Mouse (Mus musculus) bone marrow macrophage, adult 2 months (primary cell): Measurements from ENCODE around the gene Nr1h3. TPM values are rescaled to one million over a fixed set of nuclear protein-coding genes. Genes with fewer than 3 reads are reported as not detected.

ENCODE experiments used
- H3K27ac ChIP-seq: 2 replicates; pipeline ENCODE4 v1.5.1; 2012; ENCODE audit warnings: low read depth, low read length; ENCODE audit not compliant: insufficient read depth
- H3K4me1 ChIP-seq: 2 replicates; pipeline ENCODE4 v1.6.1; 2012; ENCODE audit warnings: low read length; ENCODE audit not compliant: control insufficient read depth, insufficient read depth
- H3K4me3 ChIP-seq: 2 replicates; pipeline ENCODE4 v1.5.1; 2012; ENCODE audit warnings: mild to moderate bottlenecking, low read length, moderate library complexity; ENCODE audit not compliant: insufficient read depth
- CTCF ChIP-seq: IDR thresholded peaks from 2 replicates; pipeline ENCODE4 v1.5.1; 2012; ENCODE audit warnings: low read depth, mild to moderate bottlenecking, low read length, moderate library complexity
- POLR2A ChIP-seq: IDR thresholded peaks from 2 replicates; pipeline ENCODE4 v1.6.1; 2012; ENCODE audit warnings: mild to moderate bottlenecking, low read depth, low read length, borderline replicate concordance
- polyA plus RNA-seq: library from polyadenylated mRNA; stranded (reverse); fragments of >200 nt; gene quantifications from 2 replicates; pipeline ENCODE4 v1.2.4, GENCODE M21; 2012; ENCODE audit not compliant: missing spikeins, insufficient read depth, insufficient read length

Gene Nr1h3
- polyA plus RNA-seq, 1 experiment = 12.7 TPM

DNA sequence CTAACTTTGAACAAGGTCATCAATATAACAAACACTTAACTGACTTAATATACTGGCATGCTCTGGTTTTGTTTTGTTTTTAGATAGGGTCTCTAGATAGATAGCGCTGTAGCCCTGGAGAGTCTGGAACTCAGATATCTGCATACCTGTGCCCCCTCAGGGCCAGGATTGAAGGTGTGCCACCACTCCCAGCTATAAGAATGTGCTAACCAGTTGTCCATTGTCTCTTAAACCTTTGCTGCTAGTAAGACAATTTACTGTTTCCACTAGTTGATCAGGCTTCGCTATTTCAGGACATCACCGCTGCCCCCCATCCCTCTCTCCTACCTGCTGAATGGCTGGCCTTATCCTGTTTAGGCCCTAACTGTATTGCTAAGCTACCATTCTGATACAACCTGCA, 17.9 kb upstream of the Nr1h3 start:
- TF ChIP-seq CTCF (no peak), POLR2A (no peak)
- Histone ChIP-seq H3K27ac (no peak overlapping the region), H3K4me3 (no peak overlapping the region)

DNA sequence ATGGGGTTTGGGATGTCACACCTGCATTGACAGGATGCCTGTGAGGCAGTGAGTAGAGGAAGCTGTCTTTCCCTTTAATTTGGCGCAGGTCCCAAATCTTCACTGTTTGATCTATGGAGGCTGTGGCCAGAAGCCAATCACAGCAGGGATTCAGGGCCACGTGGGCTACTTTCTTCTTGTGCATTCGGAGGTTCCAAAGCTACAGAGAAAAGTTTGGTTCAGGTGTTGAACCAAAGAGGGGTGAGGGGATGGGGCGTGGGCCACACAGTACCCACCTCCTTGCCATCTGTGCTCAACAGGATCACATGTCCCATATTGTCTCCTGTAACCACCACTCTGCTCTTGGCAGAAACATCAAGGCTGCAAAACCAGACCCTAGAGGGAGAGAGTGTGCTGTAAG, 14.4 kb upstream of the Nr1h3 start:
- no peak overlapping the region for H3K27ac ChIP-seq
- H3K4me3 ChIP-seq = no peak overlapping the region
- no peak for TF ChIP-seq POLR2A
- no peak for TF ChIP-seq CTCF

More for the DNA sequence above, 17.9 kb upstream of the Nr1h3 start:
- no peaks in the 10 kb centered on the region for H3K4me1 ChIP-seq

DNA sequence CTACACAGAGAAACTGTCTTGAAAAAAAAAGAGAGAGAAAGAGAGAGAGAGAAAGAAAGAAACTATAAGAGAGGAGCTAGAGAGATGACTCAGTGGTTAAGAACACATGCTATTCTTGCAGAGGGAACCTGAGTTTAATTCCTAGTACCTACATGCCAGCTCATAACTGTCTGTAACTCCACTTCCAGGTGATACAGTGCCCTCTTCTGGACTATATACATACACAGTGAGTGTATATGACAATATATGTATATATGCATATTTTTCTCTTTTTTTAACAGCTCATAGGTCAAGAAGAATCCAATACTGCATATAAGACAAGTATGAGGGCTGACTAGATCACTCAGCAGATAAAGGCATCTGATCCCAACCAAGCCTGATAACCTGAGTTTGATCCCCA, 10.7 kb upstream of the Nr1h3 start:
- no peak overlapping the region for H3K4me3 ChIP-seq
- TF ChIP-seq CTCF (no peak), POLR2A (no peak)
- no peak overlapping the region for H3K27ac ChIP-seq
- peaks cover 6% of the 10 kb centered on the region for H3K4me1 ChIP-seq

More for the DNA sequence above, 14.4 kb upstream of the Nr1h3 start:
- H3K4me1 ChIP-seq = no peaks in the 10 kb centered on the region

DNA sequence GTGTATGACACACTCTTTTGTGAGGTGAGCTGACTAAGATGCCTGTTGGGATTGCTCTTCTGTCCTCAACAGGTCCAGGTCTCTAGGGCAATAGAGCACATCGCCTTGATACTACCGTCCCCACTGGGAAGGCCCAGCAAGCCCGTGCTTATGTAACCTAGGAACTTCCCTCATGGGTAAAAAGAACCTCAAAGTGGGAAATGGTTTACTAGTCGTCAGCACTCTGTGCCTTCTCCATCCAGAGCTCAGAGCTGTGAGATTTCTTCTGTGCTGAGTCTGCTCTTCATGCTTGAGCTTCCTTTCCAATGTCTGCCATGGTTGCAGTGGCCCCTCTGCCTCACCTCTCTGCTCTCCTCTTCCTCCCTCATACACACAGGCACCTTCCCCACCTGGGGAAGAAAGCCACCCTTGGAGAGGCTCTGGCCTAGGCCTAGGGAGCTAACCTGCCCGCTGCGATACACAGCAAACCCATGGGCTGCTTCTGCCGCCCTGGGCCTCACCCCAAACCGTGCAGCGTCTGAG, 3.7 kb upstream of the Nr1h3 start:
- Histone ChIP-seq H3K4me1 (peaks cover 50% of the 10 kb centered on the region), H3K4me3 (peak overlapping the region; percentile 58), H3K27ac (peak overlapping the region; percentile 100)
- TF ChIP-seq POLR2A (no peak), CTCF (no peak)

DNA sequence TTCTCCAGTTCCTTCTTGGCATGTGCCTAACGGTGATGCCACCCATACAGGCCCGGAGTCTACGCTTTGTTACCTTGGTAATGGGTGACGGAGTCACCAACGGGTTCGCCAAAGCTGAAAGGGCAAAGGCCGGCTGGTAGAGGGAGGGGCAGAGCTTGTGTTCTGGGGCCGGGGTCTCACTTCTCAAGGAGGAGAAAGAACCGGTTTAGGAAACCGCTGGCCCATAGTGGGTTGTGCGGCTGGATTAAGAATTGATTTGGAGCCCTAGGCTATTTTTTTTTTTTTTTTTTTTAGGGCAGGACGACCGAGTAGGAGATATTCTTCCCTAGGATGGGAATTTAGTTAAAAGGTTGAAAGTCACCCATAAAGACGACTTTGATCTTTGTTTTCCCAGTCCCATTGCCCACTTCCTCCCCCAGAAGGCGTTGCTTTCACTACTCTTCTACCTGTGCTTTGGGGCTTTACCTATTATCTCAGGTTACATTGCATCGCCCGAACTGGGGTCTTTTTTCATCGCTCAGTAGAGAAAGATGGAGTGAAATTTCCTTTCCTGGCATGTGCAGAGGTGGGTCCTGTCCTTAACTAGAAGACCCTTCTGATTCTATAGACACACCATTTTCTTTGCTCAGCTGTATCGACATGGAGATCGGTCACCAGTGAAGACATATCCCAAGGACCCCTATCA, 480 bp upstream of the Nr1h3 start:
- peaks cover 42% of the 10 kb centered on the region for H3K4me1 ChIP-seq
- H3K4me3 ChIP-seq = peak overlapping the region; percentile 93
- no peak for TF ChIP-seq POLR2A
- 0 out of 2 replicates have a peak, but pooled peaks have one; percentile 11 for TF ChIP-seq CTCF
- peak overlapping the region; percentile 78 for H3K27ac ChIP-seq

DNA sequence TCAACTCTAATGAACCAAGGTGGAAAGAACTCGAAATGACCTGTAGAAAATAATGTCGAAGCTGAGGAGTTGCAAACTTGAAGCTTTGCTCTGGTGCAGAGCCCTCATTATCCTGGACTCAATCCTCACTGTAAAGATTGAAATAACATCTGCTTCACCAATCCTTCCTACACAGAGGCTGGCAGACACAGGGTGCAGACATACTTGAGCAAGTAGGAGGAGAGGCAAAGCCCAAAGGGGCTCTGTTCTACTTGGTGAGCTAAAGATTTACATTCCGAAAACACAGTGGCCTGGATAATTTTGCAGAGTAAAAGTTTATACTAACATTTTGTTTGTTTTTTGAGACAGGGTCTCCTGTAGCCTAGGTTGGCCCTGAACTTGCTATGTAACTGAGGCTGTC, 3.7 kb downstream of the Nr1h3 start:
- Histone ChIP-seq H3K4me1 (peaks cover 38% of the 10 kb centered on the region), H3K27ac (no peak overlapping the region)
- TF ChIP-seq POLR2A = no peak
- TF ChIP-seq CTCF = no peak

DNA sequence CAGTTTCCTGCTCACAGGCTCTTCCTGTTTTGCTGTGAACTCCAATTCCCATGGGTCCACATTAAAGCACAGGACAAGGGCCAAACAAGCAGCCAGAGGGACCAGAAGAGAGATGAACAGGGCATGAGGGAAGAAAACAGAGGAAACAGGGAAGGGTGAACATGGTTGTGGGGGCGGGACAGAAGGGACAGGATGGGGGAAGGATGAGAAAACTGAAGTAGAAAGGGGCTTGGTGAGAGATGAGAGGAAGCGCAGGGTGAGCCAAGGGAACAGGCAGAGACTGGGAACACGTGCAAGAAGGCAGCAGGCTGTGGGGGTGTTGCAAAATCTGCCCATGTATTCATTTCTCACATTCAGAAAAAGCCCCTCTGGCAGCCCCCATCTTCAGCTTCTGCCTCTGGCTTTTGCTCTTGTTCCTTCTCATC, 6.0 kb downstream of the Nr1h3 start:
- TF ChIP-seq POLR2A (no peak), CTCF (no peak)
- Histone ChIP-seq H3K27ac (peak overlapping the region; percentile 89), H3K4me3 (no peak overlapping the region), H3K4me1 (peaks cover 29% of the 10 kb centered on the region)

More for the DNA sequence above, 3.7 kb downstream of the Nr1h3 start:
- no peak overlapping the region for H3K4me3 ChIP-seq

DNA sequence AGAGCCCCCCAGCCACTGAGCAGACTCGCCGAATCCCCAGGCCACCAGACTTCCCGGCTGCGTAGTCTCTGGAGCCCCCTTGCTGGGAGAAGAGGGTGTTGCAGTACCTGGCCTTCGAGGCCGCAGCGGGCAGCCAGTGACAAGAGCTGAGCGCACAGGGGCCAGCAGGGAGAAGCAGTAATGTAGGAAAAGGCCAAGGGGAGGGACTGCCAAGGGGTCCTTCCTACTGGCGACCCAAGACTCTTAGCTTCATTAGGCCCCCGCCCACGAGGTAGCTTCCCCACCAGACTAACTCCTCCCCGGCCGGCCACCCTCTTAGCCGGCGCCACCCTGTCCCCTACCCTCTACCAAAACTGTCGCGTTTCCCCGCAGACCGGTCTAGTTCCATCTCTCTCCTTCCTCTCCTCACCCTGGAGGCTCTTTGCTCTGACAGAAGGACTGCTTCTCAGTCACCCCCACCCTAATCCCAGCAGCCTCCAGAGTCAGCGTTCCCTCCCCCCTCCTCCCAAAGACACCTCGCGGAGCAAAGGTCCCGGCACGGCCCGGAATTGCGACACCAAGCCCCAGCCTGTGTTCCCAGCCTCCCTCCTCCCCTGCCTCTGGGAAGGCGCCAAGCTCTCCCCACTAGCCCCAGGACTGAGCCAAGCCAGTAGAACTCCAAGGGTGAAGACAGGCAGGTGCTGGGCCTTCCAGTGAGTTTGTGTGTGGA, 7.9 kb downstream of the Nr1h3 start:
- Histone ChIP-seq H3K27ac (peak overlapping the region; percentile 76), H3K4me1 (peaks cover 26% of the 10 kb centered on the region), H3K4me3 (peak overlapping the region; percentile 58)
- TF ChIP-seq CTCF (no peak), POLR2A (no peak)

DNA sequence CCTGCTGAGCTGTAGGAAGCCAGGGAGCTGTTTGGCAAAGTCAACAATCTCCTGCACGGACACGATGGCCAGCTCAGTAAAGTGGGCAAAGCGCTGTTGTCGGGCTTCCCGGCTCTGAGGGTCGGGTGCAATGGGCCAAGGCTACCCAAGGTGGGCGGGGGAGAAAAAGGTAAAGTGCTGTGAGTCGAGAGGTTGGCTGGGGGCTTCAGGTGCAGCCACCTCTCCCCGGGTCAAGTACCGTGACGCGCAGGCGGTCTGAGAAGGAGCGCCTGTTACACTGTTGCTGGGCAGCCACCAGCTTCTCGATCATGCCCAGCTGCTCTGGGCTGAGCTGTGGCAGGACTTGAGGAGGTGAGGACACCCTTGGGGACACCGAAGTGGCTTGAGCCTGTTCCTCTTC, 12.1 kb downstream of the Nr1h3 start:
- Histone ChIP-seq H3K4me3 (no peak overlapping the region), H3K27ac (no peak overlapping the region), H3K4me1 (peaks cover 13% of the 10 kb centered on the region)
- TF ChIP-seq CTCF (no peak), POLR2A (no peak)

DNA sequence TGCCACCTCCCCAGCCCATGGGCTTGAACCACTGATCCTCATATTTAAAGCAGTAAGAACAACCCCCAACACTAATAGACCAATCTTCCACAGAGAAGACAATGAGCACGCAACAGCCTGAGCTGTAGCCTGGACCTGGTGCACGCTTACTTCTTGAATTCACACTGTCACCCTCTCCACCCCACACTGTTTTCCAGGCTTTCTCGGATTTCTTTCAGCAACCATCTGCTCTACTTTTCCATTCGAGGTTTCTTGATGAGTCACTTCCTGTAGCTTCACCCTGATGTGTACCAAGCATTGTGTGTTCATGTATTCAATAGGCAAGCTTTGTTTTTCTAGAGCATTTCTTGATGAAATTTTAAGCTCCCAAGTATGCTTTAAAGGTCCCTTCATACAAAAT, 15.2 kb downstream of the Nr1h3 start:
- H3K4me1 ChIP-seq = peaks cover 15% of the 10 kb centered on the region
- no peak overlapping the region for H3K4me3 ChIP-seq
- H3K27ac ChIP-seq = peak overlapping the region; percentile 40; the same call in 1 of the 2 replicates
- TF ChIP-seq POLR2A (no peak), CTCF (no peak)
